Mouse (Mus musculus) kidney, embryonic 14.5 days (tissue): ENCODE data around the gene Gpr3. TPM values are rescaled to one million over a fixed set of nuclear protein-coding genes. Genes with fewer than 3 reads are reported as not detected.

ENCODE experiments used
- ATAC-seq: fragments of 200-750 bp; cut with Nextera tagmentation; 2 replicates; pipeline ENCODE4 v1.8.0; 2017; ENCODE audit warnings: moderate number of reproducible peaks, mild to moderate bottlenecking, moderate TSS enrichment, moderate library complexity; ENCODE audit not compliant: low FRiP score, low TSS enrichment
- H3K27ac ChIP-seq: fragments of 300-500 bp; sonication (generic); 2 replicates; pipeline ENCODE4 v1.5.1; 2014; ENCODE audit warnings: low read depth, mild to moderate bottlenecking, low read length, moderate library complexity, mixed read lengths
- H3K27me3 ChIP-seq: fragments of 300-500 bp; sonication (generic); 2 replicates; pipeline ENCODE4 v1.6.1; 2014; ENCODE audit warnings: mild to moderate bottlenecking, low read length; ENCODE audit not compliant: control insufficient read depth, insufficient read depth
- H3K36me3 ChIP-seq: fragments of 300-500 bp; sonication (generic); 2 replicates; pipeline ENCODE4 v1.6.1; 2014; ENCODE audit warnings: low read length, mixed read lengths; ENCODE audit not compliant: control insufficient read depth, insufficient read depth
- H3K4me1 ChIP-seq: fragments of 300-500 bp; sonication (generic); 2 replicates; pipeline ENCODE4 v1.6.1; 2014; ENCODE audit warnings: low read length, mixed read lengths; ENCODE audit not compliant: control insufficient read depth, insufficient read depth
- H3K4me2 ChIP-seq: fragments of 300-500 bp; sonication (generic); replicated peaks from 2 replicates; pipeline ENCODE4 v1.6.1; 2014; ENCODE audit warnings: low read depth, mild to moderate bottlenecking, low read length
- H3K4me3 ChIP-seq: fragments of 300-500 bp; sonication (generic); 2 replicates; pipeline ENCODE4 v1.5.1; 2014; ENCODE audit warnings: mild to moderate bottlenecking, low read length
- H3K9ac ChIP-seq: fragments of 300-500 bp; sonication (generic); 2 replicates; pipeline ENCODE4 v1.6.1; 2014; ENCODE audit warnings: low read depth, mild to moderate bottlenecking, low read length, moderate library complexity
- H3K9me3 ChIP-seq: fragments of 300-500 bp; sonication (generic); 2 replicates; pipeline ENCODE4 v1.6.1; 2016; ENCODE audit warnings: low read length; ENCODE audit not compliant: control insufficient read depth
- WGBS: fragments of 180-500 bp; shearing (Covaris S2); extraction: QIAGEN DNeasy Blood & Tissue Kit; methylation state at CpG from one replicate; pipeline ENCODE4 v1.1.7; 2014; 5-methylcytosine and 5-hydroxymethylcytosine counted together
- polyA plus RNA-seq: library from polyadenylated mRNA; unstranded; fragments of >200 nt; fragmentation: Nextera tagmentation; extraction: Ambion mirVana; gene quantifications from 2 replicates; pipeline ENCODE4 v1.2.1, GENCODE M21; 2014

Gene Gpr3
- polyA plus RNA-seq, 1 experiment from 2014 or later = not detected

GRCm38 (mm10) chr4:133226073-133226472 is 13.7 kb upstream of the Gpr3 start:
- no peak for ATAC-seq

GRCm38 (mm10) chr4:133223875-133224274 is 11.5 kb upstream of the Gpr3 start:
- no peak overlapping the region for H3K27ac ChIP-seq
- peaks cover 8% of the 10 kb centered on the region; the same call in 1 of the 2 replicates for H3K4me1 ChIP-seq
- no peak overlapping the region for H3K9ac ChIP-seq
- H3K27me3 ChIP-seq = peaks cover 7% of the 10 kb centered on the region; the same call in 1 of the 2 replicates
- H3K4me3 ChIP-seq = no peak overlapping the region
- H3K4me2 ChIP-seq = no peak overlapping the region
- no peaks in the 10 kb centered on the region for H3K36me3 ChIP-seq
- no peaks in the 10 kb centered on the region for H3K9me3 ChIP-seq
- no peak for ATAC-seq
- 74% methylated on average over 5 of the region's 5 CpGs for WGBS

More at GRCm38 (mm10) chr4:133226073-133226472, 13.7 kb upstream of the Gpr3 start:
- no peaks in the 10 kb centered on the region for H3K27me3 ChIP-seq
- H3K4me1 ChIP-seq = peaks cover 4% of the 10 kb centered on the region; the same call in 1 of the 2 replicates
- no peak overlapping the region for H3K27ac ChIP-seq
- H3K4me2 ChIP-seq = no peak overlapping the region
- no peaks in the 10 kb centered on the region for H3K36me3 ChIP-seq
- H3K4me3 ChIP-seq = no peak overlapping the region
- WGBS = 66% methylated on average over 10 of the region's 10 CpGs
- H3K9ac ChIP-seq = no peak overlapping the region
- no peaks in the 10 kb centered on the region for H3K9me3 ChIP-seq

GRCm38 (mm10) chr4:133221701-133222100 is 9.4 kb upstream of the Gpr3 start:
- H3K27me3 ChIP-seq = peaks cover 7% of the 10 kb centered on the region; the same call in 1 of the 2 replicates
- no peak for ATAC-seq
- 77% methylated on average over 8 of the region's 8 CpGs for WGBS

GRCm38 (mm10) chr4:133220656-133221055 is 8.3 kb upstream of the Gpr3 start:
- WGBS = 4% methylated on average over 25 of the region's 25 CpGs
- H3K36me3 ChIP-seq = no peaks in the 10 kb centered on the region
- H3K27me3 ChIP-seq = peaks cover 7% of the 10 kb centered on the region; the same call in 1 of the 2 replicates
- no peaks in the 10 kb centered on the region for H3K9me3 ChIP-seq
- no peak overlapping the region for H3K27ac ChIP-seq
- H3K4me2 ChIP-seq = peak overlapping the region; percentile 67
- ATAC-seq = 0 out of 2 replicates have a peak, but pooled peaks have one; percentile 18
- peaks cover 8% of the 10 kb centered on the region; the same call in 1 of the 2 replicates for H3K4me1 ChIP-seq
- H3K9ac ChIP-seq = peak overlapping the region; percentile 58
- peak overlapping the region; percentile 35 for H3K4me3 ChIP-seq

More at GRCm38 (mm10) chr4:133221701-133222100, 9.4 kb upstream of the Gpr3 start:
- Histone ChIP-seq H3K4me3 (no peak overlapping the region), H3K9ac (no peak overlapping the region), H3K9me3 (no peaks in the 10 kb centered on the region), H3K4me2 (no peak overlapping the region), H3K27ac (no peak overlapping the region), H3K36me3 (no peaks in the 10 kb centered on the region), H3K4me1 (peaks cover 8% of the 10 kb centered on the region; the same call in 1 of the 2 replicates)

GRCm38 (mm10) chr4:133218745-133219144 is 6.4 kb upstream of the Gpr3 start:
- Histone ChIP-seq H3K4me2 (no peak overlapping the region), H3K9me3 (no peaks in the 10 kb centered on the region), H3K9ac (no peak overlapping the region), H3K4me3 (no peak overlapping the region), H3K36me3 (no peaks in the 10 kb centered on the region), H3K4me1 (peaks cover 9% of the 10 kb centered on the region; the same call in 1 of the 2 replicates), H3K27ac (no peak overlapping the region), H3K27me3 (peaks cover 10% of the 10 kb centered on the region; the same call in 1 of the 2 replicates)
- no peak for ATAC-seq
- 87% methylated on average over 3 of the region's 3 CpGs for WGBS

- WGBS = 2% methylated on average over 5 of the region's 5 CpGs
- peaks cover 16% of the 10 kb centered on the region; the same call in 1 of the 2 replicates for H3K27me3 ChIP-seq
These were observed 5.3 kb upstream of the Gpr3 start for GRCm38 (mm10) chr4:133217641-133218040.

GRCm38 (mm10) chr4:133213661-133214060 is 1.3 kb upstream of the Gpr3 start:
- peaks cover 13% of the 10 kb centered on the region for H3K4me1 ChIP-seq
- no peak overlapping the region for H3K9ac ChIP-seq
- peaks cover 20% of the 10 kb centered on the region; the same call in 1 of the 2 replicates for H3K27me3 ChIP-seq
- H3K27ac ChIP-seq = no peak overlapping the region
- no peaks in the 10 kb centered on the region for H3K9me3 ChIP-seq
- peak overlapping the region; percentile 73 for H3K4me3 ChIP-seq
- ATAC-seq = no peak
- peak overlapping the region; percentile 98 for H3K4me2 ChIP-seq
- H3K36me3 ChIP-seq = no peaks in the 10 kb centered on the region
- WGBS = 10% methylated on average over 10 of the region's 10 CpGs

More at GRCm38 (mm10) chr4:133217641-133218040, 5.3 kb upstream of the Gpr3 start:
- Histone ChIP-seq H3K4me2 (no peak overlapping the region), H3K9me3 (no peaks in the 10 kb centered on the region), H3K4me3 (no peak overlapping the region), H3K27ac (no peak overlapping the region), H3K9ac (no peak overlapping the region), H3K4me1 (peaks cover 16% of the 10 kb centered on the region), H3K36me3 (no peaks in the 10 kb centered on the region)
- no peak for ATAC-seq

GRCm38 (mm10) chr4:133213268-133213590 is 893 bp upstream of the Gpr3 start:
- WGBS = under 1% methylated on average over 8 of the region's 9 CpGs
- no peaks in the 10 kb centered on the region for H3K9me3 ChIP-seq
- no peaks in the 10 kb centered on the region for H3K36me3 ChIP-seq
- peak overlapping the region; percentile 73 for H3K4me3 ChIP-seq
- peak overlapping the region; percentile 98 for H3K4me2 ChIP-seq
- H3K27me3 ChIP-seq = peaks cover 20% of the 10 kb centered on the region; the same call in 1 of the 2 replicates
- no peak overlapping the region for H3K27ac ChIP-seq
- ATAC-seq = 0 out of 2 replicates have a peak, but pooled peaks have one; percentile 1
- no peak overlapping the region for H3K9ac ChIP-seq
- H3K4me1 ChIP-seq = peaks cover 13% of the 10 kb centered on the region

- no peaks in the 10 kb centered on the region for H3K9me3 ChIP-seq
- WGBS = 1% methylated on average over 44 of the region's 44 CpGs
- H3K27me3 ChIP-seq = peaks cover 20% of the 10 kb centered on the region; the same call in 1 of the 2 replicates
- peak overlapping the region; percentile 54 for H3K9ac ChIP-seq
- H3K36me3 ChIP-seq = no peaks in the 10 kb centered on the region
- H3K4me2 ChIP-seq = peak overlapping the region; percentile 98
- peak; percentile 77 for ATAC-seq
- no peak overlapping the region for H3K27ac ChIP-seq
- H3K4me1 ChIP-seq = peaks cover 13% of the 10 kb centered on the region
- H3K4me3 ChIP-seq = peak overlapping the region; percentile 73
These were observed 379 bp upstream of the Gpr3 start for GRCm38 (mm10) chr4:133212562-133213267.
